Mouse (Mus musculus): ENCODE data around the gene Gpd2. TPM values are rescaled to one million over a fixed set of nuclear protein-coding genes. Genes with fewer than 3 reads are reported as not detected.

Gene Gpd2
- total and polyA plus RNA-seq, 3 experiments: 15.7 to 20.4 (median 16.7) TPM

GRCm38 (mm10) chr2:57243987-57244386 is 6.6 kb downstream of the Gpd2 start:
- in situ Hi-C loops (cut with MboI; ENCODE audit: low pct_ligation_motif_present, low pct_unique_long_range_greater_than_20kb, low sequenced_read_pairs) (no loop called here), dilution Hi-C loops (cut with MboI; ENCODE audit: extremely low pct_ligation_motif_present, extremely low pct_unique_long_range_greater_than_20kb, low sequenced_read_pairs) (no loop called here)
- H3K9me3 ChIP-seq (replicated peaks; ENCODE audit: low read length): no peaks in the 10 kb centered on the region
- no peak overlapping the region for H3K4me3 ChIP-seq (replicated peaks in 1 of 3; ENCODE audit: low read depth in 2 of 3, low read length in 2 of 3, poor library complexity in 1 of 3)
- H3K4me2 ChIP-seq (ENCODE audit: insufficient read depth, low read depth, poor library complexity, severe bottlenecking): no peak overlapping the region
- no peaks in the 10 kb centered on the region; the same call in 1 of the 2 replicates for H3K79me2 ChIP-seq (replicated peaks; ENCODE audit: control insufficient read depth, extremely low read depth, insufficient read depth, poor library complexity, severe bottlenecking)
- peaks cover 0 to 8% of the 10 kb centered on the region in 2 experiments for H3K36me3 ChIP-seq (replicated peaks in 1 of 2; ENCODE audit: control insufficient read depth in 1 of 2, insufficient read depth in 1 of 2, low read length in 1 of 2)
- no peak overlapping the region for H3K27ac ChIP-seq (ENCODE audit: insufficient read depth, low read depth)
- no peak overlapping the region for H3K9ac ChIP-seq (ENCODE audit: insufficient read depth, low read depth)
- TF ChIP-seq RCOR1 (conservative IDR thresholded peaks at IDR 0.05; ENCODE audit: low read depth, low read length) (no peak), USF2 (conservative IDR thresholded peaks at IDR 0.05; ENCODE audit: low read depth, low read length) (no peak)
- no peak for DNase-seq (ENCODE audit: extremely low read depth)
- no peaks in the 10 kb centered on the region for H3K27me3 ChIP-seq (replicated peaks)
- H3K4me1 ChIP-seq (ENCODE audit: control insufficient read depth in 1 of 2, insufficient read depth in 2 of 2): peaks cover 0 to 7% of the 10 kb centered on the region in 2 experiments; a peak in 2 of 4 replicates

GRCm38 (mm10) chr2:57245721-57246328 is 8.4 kb downstream of the Gpd2 start:
- dilution Hi-C loops (cut with MboI; ENCODE audit: extremely low pct_ligation_motif_present, extremely low pct_unique_long_range_greater_than_20kb, low sequenced_read_pairs) (no loop called here), in situ Hi-C loops (cut with MboI; ENCODE audit: low pct_ligation_motif_present, low pct_unique_long_range_greater_than_20kb, low sequenced_read_pairs) (no loop called here)
- Histone ChIP-seq H3K27me3 (replicated peaks) (no peaks in the 10 kb centered on the region), H3K4me1 (ENCODE audit: control insufficient read depth in 1 of 2, insufficient read depth in 2 of 2) (no peaks in the 10 kb centered on the region), H3K9me3 (replicated peaks; ENCODE audit: low read length) (no peaks in the 10 kb centered on the region), H3K4me2 (ENCODE audit: insufficient read depth, low read depth, poor library complexity, severe bottlenecking) (no peak overlapping the region), H3K27ac (ENCODE audit: insufficient read depth, low read depth) (no peak overlapping the region), H3K4me3 (replicated peaks in 1 of 3; ENCODE audit: low read depth in 2 of 3, low read length in 2 of 3, poor library complexity in 1 of 3) (no peak overlapping the region), H3K79me2 (replicated peaks; ENCODE audit: control insufficient read depth, extremely low read depth, insufficient read depth, poor library complexity, severe bottlenecking) (no peaks in the 10 kb centered on the region; the same call in 1 of the 2 replicates), H3K9ac (ENCODE audit: insufficient read depth, low read depth) (no peak overlapping the region), H3K36me3 (replicated peaks in 1 of 2; ENCODE audit: control insufficient read depth in 1 of 2, insufficient read depth in 1 of 2, low read length in 1 of 2) (peaks cover 0 to 10% of the 10 kb centered on the region in 2 experiments)
- no peak for DNase-seq (ENCODE audit: extremely low read depth)
- TF ChIP-seq KAT2A (IDR thresholded peaks at IDR 0.05; ENCODE audit: insufficient replicate concordance, low read length) (no peak), USF2 (conservative IDR thresholded peaks at IDR 0.05; ENCODE audit: low read depth, low read length) (no peak), CTCF (conservative IDR thresholded peaks at IDR 0.05 in 1 of 2, IDR thresholded peaks at IDR 0.05 in 1 of 2; ENCODE audit: low read depth in 2 of 2, low read length in 2 of 2) (no peak), POLR2AphosphoS2 (IDR thresholded peaks at IDR 0.05; ENCODE audit: low read depth, low read length) (no peak), HCFC1 (IDR thresholded peaks at IDR 0.05; ENCODE audit: low read depth, low read length) (no peak), JUN (IDR thresholded peaks at IDR 0.05; ENCODE audit: insufficient read depth, low read depth, low read length) (no peak), SIN3A (IDR thresholded peaks at IDR 0.05; ENCODE audit: low read length) (no peak), TCF12 (IDR thresholded peaks at IDR 0.05; ENCODE audit: low read depth, low read length) (no peak)

- TF ChIP-seq UBTF (IDR thresholded peaks at IDR 0.05; ENCODE audit: low read depth, low read length): no peak
- no peaks in the 10 kb centered on the region; the same call in 1 of the 2 replicates for H3K79me2 ChIP-seq (replicated peaks; ENCODE audit: control insufficient read depth, extremely low read depth, insufficient read depth, poor library complexity, severe bottlenecking)
- H3K27me3 ChIP-seq (replicated peaks): no peaks in the 10 kb centered on the region
- H3K9ac ChIP-seq (ENCODE audit: insufficient read depth, low read depth): no peak overlapping the region
- dilution Hi-C loops (cut with MboI; ENCODE audit: extremely low pct_ligation_motif_present, extremely low pct_unique_long_range_greater_than_20kb, low sequenced_read_pairs) (no loop called here), in situ Hi-C loops (cut with MboI; ENCODE audit: low pct_ligation_motif_present, low pct_unique_long_range_greater_than_20kb, low sequenced_read_pairs) (no loop called here)
- peaks cover 0 to 11% of the 10 kb centered on the region in 2 experiments for H3K36me3 ChIP-seq (replicated peaks in 1 of 2; ENCODE audit: control insufficient read depth in 1 of 2, insufficient read depth in 1 of 2, low read length in 1 of 2)
- H3K4me3 ChIP-seq (replicated peaks in 1 of 3; ENCODE audit: low read depth in 2 of 3, low read length in 2 of 3, poor library complexity in 1 of 3): no peak overlapping the region
- no peak for DNase-seq (ENCODE audit: extremely low read depth)
- no peaks in the 10 kb centered on the region for H3K9me3 ChIP-seq (replicated peaks; ENCODE audit: low read length)
- H3K4me2 ChIP-seq (ENCODE audit: insufficient read depth, low read depth, poor library complexity, severe bottlenecking): no peak overlapping the region
- no peak overlapping the region for H3K27ac ChIP-seq (ENCODE audit: insufficient read depth, low read depth)
- H3K4me1 ChIP-seq (ENCODE audit: control insufficient read depth in 1 of 2, insufficient read depth in 2 of 2): peaks cover 0 to 9% of the 10 kb centered on the region in 2 experiments; a peak in 2 of 4 replicates
Observed at GRCm38 (mm10) chr2:57250113-57250512, 12.7 kb downstream of the Gpd2 start.
